Mouse (Mus musculus): Measurements from ENCODE around the gene Mroh7. TPM values are rescaled to one million over a fixed set of nuclear protein-coding genes. Genes with fewer than 3 reads are reported as not detected.

Gene Mroh7
- polyA plus RNA-seq, 1 experiment, result 9.2 TPM

GRCm38 (mm10) chr4:106733636-106734035 lies 2.9 kb upstream of the Mroh7 start, which contains the start of gene Fam151a:
Gene Fam151a (plus strand): TSS chr4:106733889.
- peak; percentile 76 for DNase-seq
- WGBS, result 44% methylated on average over 4 of the region's 4 CpGs
- no peaks in the 10 kb centered on the region for H3K36me3 ChIP-seq (ENCODE audit: control insufficient read depth, insufficient read depth, low read length)
- no peaks in the 10 kb centered on the region for H3K27me3 ChIP-seq (replicated peaks; ENCODE audit: control insufficient read depth, insufficient read depth, low read length)
- H3K4me3 ChIP-seq (ENCODE audit: insufficient read depth, low read depth, low read length), result peak within 1 kb of the TSS; percentile 67
- 0 out of 2 replicates have a peak within 1 kb of the TSS, but pooled peaks have one; percentile 7 for H3K27ac ChIP-seq (ENCODE audit: insufficient read depth, low read depth, low read length)
- H3K4me1 ChIP-seq (ENCODE audit: control insufficient read depth, insufficient read depth, low read length), result peaks cover 2% of the 10 kb centered on the region; the same call in 1 of the 2 replicates
- TF ChIP-seq POLR2A (IDR thresholded peaks at IDR 0.05; ENCODE audit: low read depth, low read length) (peak; percentile 87), CTCF (conservative IDR thresholded peaks at IDR 0.05; ENCODE audit: insufficient read depth, insufficient read length, low read depth, low read length) (no peak)

- WGBS, result 49% methylated on average over 4 of the region's 4 CpGs
- no peak for TF ChIP-seq POLR2A (IDR thresholded peaks at IDR 0.05; ENCODE audit: low read depth, low read length)
- TF ChIP-seq CTCF (conservative IDR thresholded peaks at IDR 0.05; ENCODE audit: insufficient read depth, insufficient read length, low read depth, low read length), result no peak
- peak; percentile 69 for DNase-seq
- Histone ChIP-seq H3K27me3 (replicated peaks; ENCODE audit: control insufficient read depth, insufficient read depth, low read length) (no peaks in the 10 kb centered on the region), H3K4me3 (ENCODE audit: insufficient read depth, low read depth, low read length) (no peak overlapping the region), H3K27ac (ENCODE audit: insufficient read depth, low read depth, low read length) (no peak overlapping the region), H3K36me3 (ENCODE audit: control insufficient read depth, insufficient read depth, low read length) (no peaks in the 10 kb centered on the region), H3K4me1 (ENCODE audit: control insufficient read depth, insufficient read depth, low read length) (no peaks in the 10 kb centered on the region)
These were observed 10.1 kb downstream of the Mroh7 start for GRCm38 (mm10) chr4:106720631-106721030.

GRCm38 (mm10) chr4:106713622-106714021 lies 17.1 kb downstream of the Mroh7 start:
- no peak overlapping the region for H3K4me3 ChIP-seq (ENCODE audit: insufficient read depth, low read depth, low read length)
- TF ChIP-seq CTCF (conservative IDR thresholded peaks at IDR 0.05; ENCODE audit: insufficient read depth, insufficient read length, low read depth, low read length) (no peak), POLR2A (IDR thresholded peaks at IDR 0.05; ENCODE audit: low read depth, low read length) (no peak)
- 84% methylated on average over 6 of the region's 6 CpGs for WGBS

GRCm38 (mm10) chr4:106708408-106708807 lies 22.3 kb downstream of the Mroh7 start:
- Histone ChIP-seq H3K36me3 (ENCODE audit: control insufficient read depth, insufficient read depth, low read length) (no peaks in the 10 kb centered on the region), H3K4me1 (ENCODE audit: control insufficient read depth, insufficient read depth, low read length) (no peaks in the 10 kb centered on the region), H3K27ac (ENCODE audit: insufficient read depth, low read depth, low read length) (no peak overlapping the region), H3K4me3 (ENCODE audit: insufficient read depth, low read depth, low read length) (no peak overlapping the region), H3K27me3 (replicated peaks; ENCODE audit: control insufficient read depth, insufficient read depth, low read length) (no peaks in the 10 kb centered on the region)
- DNase-seq, result peak; percentile 73
- TF ChIP-seq POLR2A (IDR thresholded peaks at IDR 0.05; ENCODE audit: low read depth, low read length) (no peak), CTCF (conservative IDR thresholded peaks at IDR 0.05; ENCODE audit: insufficient read depth, insufficient read length, low read depth, low read length) (peak; percentile 95)
- 0% methylated on average over 8 of the region's 8 CpGs for WGBS

More at GRCm38 (mm10) chr4:106713622-106714021, 17.1 kb downstream of the Mroh7 start:
- Histone ChIP-seq H3K4me1 (ENCODE audit: control insufficient read depth, insufficient read depth, low read length) (no peaks in the 10 kb centered on the region), H3K27me3 (replicated peaks; ENCODE audit: control insufficient read depth, insufficient read depth, low read length) (no peaks in the 10 kb centered on the region), H3K36me3 (ENCODE audit: control insufficient read depth, insufficient read depth, low read length) (no peaks in the 10 kb centered on the region), H3K27ac (ENCODE audit: insufficient read depth, low read depth, low read length) (no peak overlapping the region)
- no peak for DNase-seq

GRCm38 (mm10) chr4:106707957-106708356 lies 22.8 kb downstream of the Mroh7 start:
- H3K4me1 ChIP-seq (ENCODE audit: control insufficient read depth, insufficient read depth, low read length), result no peaks in the 10 kb centered on the region
- H3K27me3 ChIP-seq (replicated peaks; ENCODE audit: control insufficient read depth, insufficient read depth, low read length), result no peaks in the 10 kb centered on the region
- no peak overlapping the region for H3K27ac ChIP-seq (ENCODE audit: insufficient read depth, low read depth, low read length)
- 31% methylated on average over 5 of the region's 5 CpGs for WGBS
- H3K36me3 ChIP-seq (ENCODE audit: control insufficient read depth, insufficient read depth, low read length), result no peaks in the 10 kb centered on the region
- no peak for DNase-seq
- H3K4me3 ChIP-seq (ENCODE audit: insufficient read depth, low read depth, low read length), result no peak overlapping the region
- TF ChIP-seq CTCF (conservative IDR thresholded peaks at IDR 0.05; ENCODE audit: insufficient read depth, insufficient read length, low read depth, low read length), result no peak
- TF ChIP-seq POLR2A (IDR thresholded peaks at IDR 0.05; ENCODE audit: low read depth, low read length), result no peak

- Histone ChIP-seq H3K36me3 (ENCODE audit: control insufficient read depth, insufficient read depth, low read length) (no peaks in the 10 kb centered on the region), H3K27me3 (replicated peaks; ENCODE audit: control insufficient read depth, insufficient read depth, low read length) (no peaks in the 10 kb centered on the region), H3K4me1 (ENCODE audit: control insufficient read depth, insufficient read depth, low read length) (no peaks in the 10 kb centered on the region), H3K27ac (ENCODE audit: insufficient read depth, low read depth, low read length) (no peak overlapping the region), H3K4me3 (ENCODE audit: insufficient read depth, low read depth, low read length) (no peak overlapping the region)
- no peak for TF ChIP-seq CTCF (conservative IDR thresholded peaks at IDR 0.05; ENCODE audit: insufficient read depth, insufficient read length, low read depth, low read length)
- TF ChIP-seq POLR2A (IDR thresholded peaks at IDR 0.05; ENCODE audit: low read depth, low read length), result no peak
- DNase-seq, result no peak
- WGBS, result 62% methylated on average over 8 of the region's 8 CpGs
These were observed 25.5 kb downstream of the Mroh7 start for GRCm38 (mm10) chr4:106705096-106705665.

GRCm38 (mm10) chr4:106704416-106704815 lies 26.3 kb downstream of the Mroh7 start:
- DNase-seq, result peak; percentile 69
- Histone ChIP-seq H3K36me3 (ENCODE audit: control insufficient read depth, insufficient read depth, low read length) (no peaks in the 10 kb centered on the region), H3K27me3 (replicated peaks; ENCODE audit: control insufficient read depth, insufficient read depth, low read length) (no peaks in the 10 kb centered on the region), H3K4me1 (ENCODE audit: control insufficient read depth, insufficient read depth, low read length) (no peaks in the 10 kb centered on the region), H3K4me3 (ENCODE audit: insufficient read depth, low read depth, low read length) (no peak overlapping the region), H3K27ac (ENCODE audit: insufficient read depth, low read depth, low read length) (no peak overlapping the region)
- no peak for TF ChIP-seq CTCF (conservative IDR thresholded peaks at IDR 0.05; ENCODE audit: insufficient read depth, insufficient read length, low read depth, low read length)
- TF ChIP-seq POLR2A (IDR thresholded peaks at IDR 0.05; ENCODE audit: low read depth, low read length), result no peak
- WGBS, result 42% methylated on average over 11 of the region's 11 CpGs

Data from kidney, adult 2 months (tissue).